Mouse (Mus musculus) kidney, postnatal 4 days (tissue): Measurements from ENCODE around the gene Dap.

Experiments
- DNase-seq, 2 experiments: peaks; one replicate each; pipeline ENCODE4 v3.0.0; 2021; ENCODE audit warnings: mixed read lengths in 2 of 2

Gene Dap

GRCm38 (mm10) chr15:31304302-31304701, 80.2 kb downstream of the Dap start:
- no peak for DNase-seq

- DNase-seq = no peak
These were observed 81.1 kb downstream of the Dap start for GRCm38 (mm10) chr15:31305181-31305580.

- no peak for DNase-seq
These were observed 82.6 kb downstream of the Dap start for GRCm38 (mm10) chr15:31306726-31307125.

DNA sequence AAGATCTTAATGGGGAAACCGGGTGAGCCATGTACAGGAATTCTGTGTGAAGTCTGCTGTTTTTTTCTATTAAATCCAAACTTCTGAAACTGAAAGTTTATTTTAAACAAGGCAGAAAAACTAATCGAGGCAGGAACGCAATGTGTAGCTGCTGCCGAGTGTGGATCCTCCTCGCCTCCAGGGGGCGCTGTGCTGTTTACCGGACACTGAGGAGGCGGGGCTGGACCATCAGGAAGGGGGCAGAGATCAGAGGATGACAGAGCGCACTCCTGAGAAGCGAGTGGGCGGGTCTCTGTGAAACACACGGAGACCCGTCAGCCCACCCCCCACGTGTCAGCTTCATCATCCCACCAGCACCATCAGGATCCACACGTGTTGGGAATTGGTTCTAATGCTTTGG, 85.4 kb downstream of the Dap start:
- peak; percentile 30 to 42 for DNase-seq

- DNase-seq = peak in 1 of 2 experiments; percentile 30
These were observed 87.9 kb downstream of the Dap start for GRCm38 (mm10) chr15:31312001-31312400.

DNA sequence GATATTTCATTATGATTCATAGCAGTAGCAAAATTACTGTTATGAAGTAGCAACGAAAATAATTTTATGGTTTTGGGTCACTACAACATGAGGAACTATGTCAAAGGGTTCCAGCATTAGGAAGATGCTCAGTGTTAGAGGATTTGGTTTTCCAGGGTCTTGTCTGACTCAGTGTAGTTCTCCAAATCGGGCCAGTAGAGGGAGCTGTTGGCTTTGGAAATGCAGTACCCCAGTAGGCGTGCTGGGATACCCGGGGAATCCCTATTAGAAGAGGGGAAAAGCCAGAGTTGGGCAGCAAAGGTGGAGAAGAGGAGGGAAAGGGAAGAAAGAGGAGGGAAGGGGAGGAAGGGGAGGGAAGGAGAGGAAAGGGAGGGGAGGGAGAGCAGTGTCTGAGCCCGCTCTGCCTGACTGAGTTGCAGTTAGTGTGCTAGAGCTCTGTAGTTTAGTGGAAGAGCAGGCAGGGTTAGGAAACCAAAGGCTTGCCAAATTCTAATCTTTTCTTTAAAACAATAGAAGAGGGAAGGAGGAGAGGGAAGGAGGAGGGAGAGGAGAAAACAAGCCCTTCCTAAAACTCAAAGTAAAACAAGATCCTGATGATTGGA, 91.6 kb downstream of the Dap start:
- peak; percentile 87 to 91 for DNase-seq

GRCm38 (mm10) chr15:31317056-31317805, 93.1 kb downstream of the Dap start:
- no peak for DNase-seq

DNA sequence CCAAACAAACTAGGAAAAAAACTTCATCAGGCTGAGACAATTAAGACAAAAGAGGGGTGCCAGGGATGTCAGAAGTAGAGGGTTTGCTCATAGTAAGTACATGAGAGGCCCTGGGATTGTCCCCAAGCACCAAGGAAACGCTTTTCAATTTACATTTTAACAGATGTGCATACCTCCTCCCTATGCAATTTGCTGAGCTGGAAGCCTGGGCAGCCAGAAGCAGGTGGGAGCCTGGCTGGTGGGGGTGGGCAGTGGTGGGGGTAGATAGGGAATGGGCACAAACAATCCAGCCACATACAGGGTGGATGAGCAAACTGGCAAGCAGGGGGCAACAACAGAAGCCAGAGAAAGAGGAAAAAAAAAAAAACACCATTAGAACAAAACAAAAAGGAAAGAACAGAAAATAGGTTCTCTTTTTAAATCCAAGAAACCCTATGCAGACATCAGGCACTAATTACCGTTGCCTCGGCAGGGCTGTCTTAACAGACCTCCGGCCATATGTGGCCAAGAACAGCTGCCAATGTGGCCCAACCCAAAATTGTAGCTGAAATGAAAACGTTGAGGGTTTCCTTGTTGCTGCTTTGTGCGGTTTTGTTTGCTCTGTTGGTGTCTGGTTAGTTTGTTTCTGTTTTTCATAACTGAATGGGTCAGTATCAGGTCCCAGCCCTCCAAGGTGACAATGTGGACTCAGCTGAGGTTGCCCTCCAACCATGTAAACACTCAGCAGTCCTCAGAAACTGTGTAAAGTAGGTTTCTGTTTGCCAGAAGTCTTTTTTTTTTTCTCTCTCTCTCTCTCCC, 94.2 kb downstream of the Dap start:
- no peak for DNase-seq

- DNase-seq = no peak
These were observed 94.9 kb downstream of the Dap start for GRCm38 (mm10) chr15:31319046-31319445.

- peak in 1 of 2 experiments; percentile 52 for DNase-seq
These were observed 96.7 kb downstream of the Dap start for GRCm38 (mm10) chr15:31320598-31321377.

- peak in 1 of 2 experiments; percentile 28 for DNase-seq
These were observed 99.6 kb downstream of the Dap start for GRCm38 (mm10) chr15:31323684-31324083.
